Mouse (Mus musculus) megakaryocyte-erythroid progenitor cell, adult 5 weeks (primary cell): ENCODE data around the gene Tanc1. TPM values are rescaled to one million over a fixed set of nuclear protein-coding genes. Genes with fewer than 3 reads are reported as not detected.

Experiments used
- polyA plus RNA-seq: library from polyadenylated mRNA; stranded (reverse); fragments of >175 nt; gene quantifications from 2 replicates; pipeline ENCODE4 v1.2.3, GENCODE M21; 2012

Tanc1 gene
- 1.9 and 2.0 TPM in 2 replicates for polyA plus RNA-seq

GRCm38 (mm10) chr2:59611831-59612732 lies at the start of gene Tanc1:
Gene Tanc1 (plus strand): TSS chr2:59612042.

GRCm38 (mm10) chr2:59881831-59882741 lies 270.2 kb downstream of the Tanc1 start, which contains the start of gene Wdsub1:
Gene Wdsub1 (minus strand): TSS chr2:59882591.

Other genes starting within 250 kb of the Tanc1 start
- gene Dapl1, start 127.4 kb upstream of the Tanc1 start, polyA plus RNA-seq = not detected in 2 replicates